Comparison of ENCODE assay signal across 11 mouse cellular contexts in the genomic region with DNA sequence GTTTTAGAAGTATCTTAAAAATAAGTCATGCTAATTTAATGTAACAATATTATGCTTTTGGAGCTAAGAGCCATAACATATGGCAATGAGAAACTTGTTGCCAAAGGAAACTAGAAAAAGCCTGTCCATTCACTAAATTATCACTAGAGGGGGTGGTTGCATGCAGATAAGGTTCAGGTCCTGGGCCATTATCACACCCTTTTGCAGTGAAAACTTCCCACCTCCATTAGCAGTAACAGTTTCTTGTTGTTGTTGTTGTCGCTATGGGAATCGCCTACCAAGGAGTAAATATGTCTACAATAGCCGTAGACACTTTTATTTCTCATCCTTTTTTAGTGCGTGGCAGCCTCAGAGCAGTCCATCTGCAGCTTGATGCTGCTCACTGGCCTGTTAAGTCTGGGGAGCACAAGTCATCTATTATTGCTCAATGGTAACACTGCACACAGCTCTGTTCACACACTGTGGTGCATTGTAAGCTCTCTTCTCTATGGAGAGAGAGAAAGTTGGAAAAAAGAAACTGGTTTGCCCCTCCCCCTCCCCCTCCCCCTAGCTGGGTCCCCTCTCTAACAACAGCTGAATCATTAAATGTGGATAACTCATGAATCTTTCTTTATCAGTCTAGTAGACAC.
DNase-seq lines count a peak whose midpoint lies in the region; ATAC-seq lines count a peak whose summit lies in the region.
"Had no signal": no experiment of that assay in that cellular context is flagged by ENCODE, and none has a peak within 500 bp of the region (broad histone marks: within the 10 kb centered on the region; RNA-seq: fewer than 3 reads in every experiment).

No protein-coding gene starts in this region.

- WGBS in forebrain, embryonic 14.5 days: 33% methylated on average over 4 of the region's 4 CpGs
- WGBS in forebrain, embryonic 13.5 days: 38% methylated on average over 4 of the region's 4 CpGs
- 47% methylated on average over 4 of the region's 4 CpGs for WGBS in midbrain, embryonic 11.5 days
- 48% methylated on average over 4 of the region's 4 CpGs for WGBS in midbrain, embryonic 10.5 days
- 41% methylated on average over 4 of the region's 4 CpGs for WGBS in limb, embryonic 12.5 days

- H3K4me3 ChIP-seq in forebrain, embryonic 14.5 days (ENCODE audit: low read depth, low read length): no peak overlapping the region
- no peak overlapping the region for H3K4me3 ChIP-seq in forebrain, embryonic 13.5 days
- no peak overlapping the region for H3K4me3 ChIP-seq in midbrain, embryonic 11.5 days (ENCODE audit: low read depth, low read length)
- no peak overlapping the region for H3K4me3 ChIP-seq in midbrain, embryonic 10.5 days
- H3K4me3 ChIP-seq in limb, embryonic 12.5 days (replicated peaks): no peak overlapping the region

- H3K27ac ChIP-seq in forebrain, embryonic 14.5 days (ENCODE audit: low read depth, low read length): no peak overlapping the region
- no peak overlapping the region for H3K27ac ChIP-seq in forebrain, embryonic 13.5 days
- H3K27ac ChIP-seq in midbrain, embryonic 11.5 days (ENCODE audit: low read depth, low read length): no peak overlapping the region
- H3K27ac ChIP-seq in midbrain, embryonic 10.5 days (replicated peaks): no peak overlapping the region
- 0 out of 2 replicates have a peak overlapping the region, but pooled peaks have one; percentile 7 for H3K27ac ChIP-seq in limb, embryonic 12.5 days
- H3K27ac ChIP-seq: macrophage had no signal

- H3K4me2 ChIP-seq in forebrain, embryonic 14.5 days (ENCODE audit: low read length): no peak overlapping the region
- no peak overlapping the region for H3K4me2 ChIP-seq in forebrain, embryonic 13.5 days
- no peak overlapping the region for H3K4me2 ChIP-seq in midbrain, embryonic 11.5 days
- no peak overlapping the region for H3K4me2 ChIP-seq in limb, embryonic 12.5 days

- ATAC-seq in forebrain, embryonic 14.5 days: no peak
- no peak for ATAC-seq in forebrain, embryonic 13.5 days
- peak; percentile 67; the same call in 1 of the 2 replicates for ATAC-seq in midbrain, embryonic 11.5 days (ENCODE audit: low FRiP score)
- ATAC-seq in limb, embryonic 12.5 days (ENCODE audit: insufficient number of reproducible peaks, insufficient read depth, low FRiP score, low TSS enrichment, low read depth): no peak
- ATAC-seq: CD4-positive, CD25-positive, alpha-beta regulatory T cell, adult 4 months; intestine, embryonic 16.5 days had no signal

- no peaks in the 10 kb centered on the region for H3K27me3 ChIP-seq in forebrain, embryonic 14.5 days (replicated peaks; ENCODE audit: control insufficient read depth, insufficient read depth, low read length)
- H3K27me3 ChIP-seq in forebrain, embryonic 13.5 days: no peaks in the 10 kb centered on the region
- no peaks in the 10 kb centered on the region for H3K27me3 ChIP-seq in midbrain, embryonic 11.5 days (ENCODE audit: control insufficient read depth, insufficient read depth, low read length)
- H3K27me3 ChIP-seq in midbrain, embryonic 10.5 days (ENCODE audit: low read depth, poor library complexity, severe bottlenecking): no peaks in the 10 kb centered on the region
- no peaks in the 10 kb centered on the region for H3K27me3 ChIP-seq in limb, embryonic 12.5 days

- no peaks in the 10 kb centered on the region for H3K36me3 ChIP-seq in forebrain, embryonic 14.5 days (ENCODE audit: control insufficient read depth, insufficient read depth, low read length)
- H3K36me3 ChIP-seq in forebrain, embryonic 13.5 days (ENCODE audit: poor library complexity, severe bottlenecking): no peaks in the 10 kb centered on the region
- no peaks in the 10 kb centered on the region for H3K36me3 ChIP-seq in midbrain, embryonic 11.5 days (ENCODE audit: control insufficient read depth, insufficient read depth, low read length)
- no peaks in the 10 kb centered on the region for H3K36me3 ChIP-seq in midbrain, embryonic 10.5 days
- H3K36me3 ChIP-seq in limb, embryonic 12.5 days: no peaks in the 10 kb centered on the region

- no peaks in the 10 kb centered on the region for H3K9me3 ChIP-seq in forebrain, embryonic 14.5 days (replicated peaks; ENCODE audit: control insufficient read depth, low read length)
- no peaks in the 10 kb centered on the region for H3K9me3 ChIP-seq in forebrain, embryonic 13.5 days (replicated peaks)
- no peaks in the 10 kb centered on the region for H3K9me3 ChIP-seq in midbrain, embryonic 11.5 days (ENCODE audit: control insufficient read depth, low read length)
- no peaks in the 10 kb centered on the region for H3K9me3 ChIP-seq in midbrain, embryonic 10.5 days (replicated peaks)
- no peaks in the 10 kb centered on the region for H3K9me3 ChIP-seq in limb, embryonic 12.5 days

- DNase-seq in forebrain, embryonic 14.5 days (ENCODE audit: low spot score): peak; percentile 10
- DNase-seq in midbrain, embryonic 11.5 days (ENCODE audit: low spot score, missing footprints): no peak
- no peak for DNase-seq in midbrain, embryonic 10.5 days (ENCODE audit: low spot score)
- no peak for DNase-seq in urinary bladder, postnatal 14 days (ENCODE audit: low spot score)
- DNase-seq in urinary bladder, postnatal 4 days (ENCODE audit: low spot score in 2 of 2): no peak
- no peak for DNase-seq in gastrocnemius, postnatal 10 days

- no peak overlapping the region for H3K9ac ChIP-seq in forebrain, embryonic 14.5 days (ENCODE audit: low read length)
- H3K9ac ChIP-seq in forebrain, embryonic 13.5 days: no peak overlapping the region
- no peak overlapping the region for H3K9ac ChIP-seq in midbrain, embryonic 11.5 days (ENCODE audit: low read length)
- no peak overlapping the region for H3K9ac ChIP-seq in limb, embryonic 12.5 days (replicated peaks)

- H3K4me1 ChIP-seq in forebrain, embryonic 14.5 days (ENCODE audit: control insufficient read depth, insufficient read depth, low read length): no peaks in the 10 kb centered on the region
- H3K4me1 ChIP-seq in forebrain, embryonic 13.5 days: peaks cover 4% of the 10 kb centered on the region; the same call in 1 of the 2 replicates
- H3K4me1 ChIP-seq in midbrain, embryonic 11.5 days (ENCODE audit: control insufficient read depth, insufficient read depth, low read length): no peaks in the 10 kb centered on the region
- H3K4me1 ChIP-seq in midbrain, embryonic 10.5 days: peaks cover 3% of the 10 kb centered on the region; the same call in 1 of the 2 replicates
- peaks cover 5% of the 10 kb centered on the region for H3K4me1 ChIP-seq in limb, embryonic 12.5 days (replicated peaks)
